Mouse (Mus musculus) T-cell, adult 2 months (primary cell): ENCODE measurements around the gene Tacr2.

Experiments
- DNase-seq: peaks from one replicate; pipeline ENCODE4 v3.0.0; 2022; ENCODE audit warnings: low spot score

Tacr2 gene

DNA sequence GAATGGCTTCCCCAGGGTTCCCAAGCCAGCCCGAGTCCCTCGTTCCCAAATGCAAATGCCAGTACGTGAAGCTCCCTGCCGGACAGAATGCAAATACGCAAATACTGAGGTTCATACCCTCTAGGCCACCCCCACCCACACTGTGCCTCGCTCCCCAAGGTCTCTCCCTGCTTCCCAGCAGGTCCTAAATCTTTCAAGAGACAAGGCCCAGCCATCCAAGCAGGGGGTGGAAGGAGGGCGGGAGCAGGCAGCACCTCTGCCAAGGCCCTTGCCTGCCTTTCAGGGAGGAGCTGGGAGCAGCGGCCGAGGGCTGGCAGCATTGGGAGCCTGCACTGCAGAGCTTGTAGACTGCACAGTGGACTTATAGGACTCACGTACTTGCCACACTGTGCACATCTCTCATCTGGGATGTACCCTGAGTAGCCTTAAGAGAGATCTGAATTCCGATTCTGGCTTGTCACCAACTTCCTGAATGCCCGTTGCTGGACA is at the start of gene Tacr2:
Gene Tacr2 (plus strand): TSS at position 439 of the 489 bp plus-strand sequence.
- DNase-seq, result no peak

DNA sequence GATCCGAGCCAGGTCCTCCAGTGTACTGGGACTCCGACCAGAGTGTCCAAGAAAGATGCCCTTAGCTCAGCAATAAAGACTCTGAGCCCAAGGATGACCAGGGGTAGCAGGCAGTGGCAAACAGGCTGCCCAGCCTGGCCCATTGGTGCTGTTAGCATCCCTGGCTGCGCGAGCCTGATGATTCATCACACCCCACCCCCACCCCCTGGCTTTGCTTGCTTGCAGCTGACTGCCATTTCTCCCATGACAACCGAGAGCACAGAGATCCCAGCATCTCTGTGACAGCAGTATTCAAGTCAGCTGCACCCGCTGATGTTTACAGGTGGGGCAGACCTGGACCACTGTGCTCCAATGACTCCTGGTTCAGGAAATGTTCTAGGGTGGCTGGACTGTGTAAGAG is 49.7 kb upstream of the Tacr2 start:
- no peak for DNase-seq

DNA sequence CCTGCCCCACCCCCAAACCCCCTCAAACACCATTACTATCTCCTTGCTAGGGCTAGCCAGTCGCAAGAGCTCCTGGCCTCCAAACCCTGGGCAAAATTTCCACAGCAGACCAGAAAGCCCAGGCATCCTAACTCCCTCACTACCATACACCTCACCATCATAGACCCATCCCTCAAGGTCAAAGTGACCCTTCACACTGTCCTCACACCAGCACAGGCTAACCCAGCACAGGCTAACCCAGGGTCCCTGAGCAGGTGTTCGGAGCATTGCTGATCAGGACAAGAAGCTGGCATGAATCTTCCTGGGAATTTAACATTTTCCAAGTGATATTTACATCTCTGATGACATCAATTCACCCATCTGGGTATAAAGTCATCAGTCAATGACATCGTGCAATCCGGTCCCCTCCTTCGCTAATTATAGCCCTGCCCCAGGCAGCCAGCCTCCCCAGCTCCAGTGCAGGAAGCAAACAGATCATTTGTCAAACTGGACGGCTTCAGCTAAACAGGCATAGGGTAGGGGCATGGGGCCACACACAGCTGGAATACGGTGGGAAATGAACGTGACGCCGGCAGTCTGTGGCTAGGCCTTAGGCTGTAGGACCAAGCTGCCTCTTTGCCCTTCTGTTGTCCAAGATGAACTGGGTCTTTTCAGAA is 43.9 kb upstream of the Tacr2 start:
- DNase-seq, result no peak

DNA sequence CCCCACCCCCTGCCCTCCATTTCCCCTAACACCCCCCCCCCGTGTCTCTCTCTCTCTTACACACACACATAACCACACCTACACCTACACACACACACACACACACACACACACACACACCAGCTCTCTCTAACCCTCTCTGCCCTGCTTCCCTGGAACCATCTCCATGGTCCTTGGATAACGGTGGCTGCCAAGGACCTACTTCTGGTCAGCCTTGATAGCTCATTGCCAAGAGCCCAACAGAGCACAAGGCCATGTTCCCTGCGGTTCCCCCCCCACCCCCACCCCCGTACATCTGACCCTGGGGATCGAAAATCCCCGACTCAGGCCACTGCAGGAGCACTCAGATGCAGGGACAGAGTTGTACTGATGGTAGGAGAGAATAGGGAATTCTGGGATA is 40.9 kb upstream of the Tacr2 start:
- DNase-seq, result no peak

DNA sequence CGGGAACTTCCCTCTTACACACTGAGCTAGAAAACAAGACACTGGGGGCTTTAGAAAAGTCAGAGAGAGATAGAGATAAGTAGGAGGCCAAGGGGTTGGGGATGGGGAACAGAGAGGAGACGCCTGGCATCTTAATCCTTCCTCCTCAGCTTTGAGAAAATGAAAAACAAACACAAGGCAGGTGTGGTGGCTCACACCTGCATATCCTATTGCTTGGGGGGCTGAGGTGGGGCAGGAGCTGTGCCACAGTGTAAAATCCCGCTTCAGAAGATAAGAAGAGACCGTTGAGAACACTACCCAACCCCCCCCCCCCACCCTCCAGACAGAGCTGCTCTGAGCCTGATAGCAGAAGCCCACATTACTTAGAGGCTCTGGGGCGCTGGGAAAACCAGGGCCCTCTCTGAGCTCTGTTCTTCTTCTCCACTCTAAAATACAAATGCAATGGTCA is 37.0 kb upstream of the Tacr2 start:
- no peak for DNase-seq

DNA sequence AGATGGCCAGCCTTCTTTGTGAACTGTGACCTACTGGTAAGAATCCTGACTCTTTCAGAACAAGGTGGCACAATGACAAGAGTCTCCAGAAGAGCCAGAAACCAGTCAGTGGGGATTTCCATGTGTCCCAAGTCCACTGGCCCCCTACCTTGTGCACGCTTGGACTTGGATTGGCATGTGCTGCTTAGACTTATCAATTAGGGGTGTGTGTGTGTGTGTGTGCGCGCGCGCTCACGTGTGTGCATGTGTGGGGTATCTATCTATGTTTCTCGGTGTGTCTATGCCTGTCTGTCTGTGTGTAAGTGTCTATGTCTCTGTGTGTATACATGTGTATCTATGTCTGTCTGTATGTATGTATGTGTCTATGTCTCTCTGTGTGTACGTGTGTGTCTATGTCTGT is 36.6 kb upstream of the Tacr2 start:
- no peak for DNase-seq

DNA sequence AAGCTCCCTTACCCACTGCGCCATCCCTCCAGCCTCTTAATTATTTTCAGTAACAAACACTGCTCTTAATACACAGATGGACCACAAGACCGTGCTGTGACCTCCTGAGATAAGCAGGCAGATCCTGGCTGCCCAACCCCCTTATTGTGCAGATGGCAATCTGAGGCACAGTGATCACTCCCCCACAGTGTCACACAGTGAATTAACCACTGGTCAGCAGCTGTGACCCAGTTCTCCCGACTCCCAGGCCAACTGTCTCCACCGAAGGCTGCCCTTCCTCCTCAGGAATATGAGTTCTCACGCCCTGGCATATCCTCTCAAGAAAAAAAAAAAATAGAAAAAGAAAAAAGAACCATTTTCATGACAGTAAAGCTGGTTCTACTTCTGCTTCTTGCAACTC is 35.6 kb upstream of the Tacr2 start:
- DNase-seq, result no peak

DNA sequence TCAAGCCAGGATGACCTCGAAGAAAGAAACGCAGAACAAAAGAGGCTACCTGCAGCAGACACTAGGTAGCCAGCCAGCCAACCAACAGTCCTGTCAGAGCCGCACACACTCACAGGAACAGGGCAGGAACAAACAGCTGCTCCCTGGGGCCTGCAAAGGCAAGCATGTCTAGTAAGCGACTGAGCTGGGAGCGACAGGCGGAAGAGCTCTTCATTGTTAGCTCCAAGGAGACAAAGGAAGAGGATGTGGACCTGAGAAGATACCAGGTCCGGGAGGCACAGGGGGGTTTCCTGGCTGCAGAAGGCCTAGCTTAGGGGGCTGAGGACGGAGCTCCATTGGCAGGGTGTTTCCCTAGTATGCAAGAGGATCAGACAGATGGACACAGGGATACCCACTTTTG is 35.0 kb upstream of the Tacr2 start:
- no peak for DNase-seq

DNA sequence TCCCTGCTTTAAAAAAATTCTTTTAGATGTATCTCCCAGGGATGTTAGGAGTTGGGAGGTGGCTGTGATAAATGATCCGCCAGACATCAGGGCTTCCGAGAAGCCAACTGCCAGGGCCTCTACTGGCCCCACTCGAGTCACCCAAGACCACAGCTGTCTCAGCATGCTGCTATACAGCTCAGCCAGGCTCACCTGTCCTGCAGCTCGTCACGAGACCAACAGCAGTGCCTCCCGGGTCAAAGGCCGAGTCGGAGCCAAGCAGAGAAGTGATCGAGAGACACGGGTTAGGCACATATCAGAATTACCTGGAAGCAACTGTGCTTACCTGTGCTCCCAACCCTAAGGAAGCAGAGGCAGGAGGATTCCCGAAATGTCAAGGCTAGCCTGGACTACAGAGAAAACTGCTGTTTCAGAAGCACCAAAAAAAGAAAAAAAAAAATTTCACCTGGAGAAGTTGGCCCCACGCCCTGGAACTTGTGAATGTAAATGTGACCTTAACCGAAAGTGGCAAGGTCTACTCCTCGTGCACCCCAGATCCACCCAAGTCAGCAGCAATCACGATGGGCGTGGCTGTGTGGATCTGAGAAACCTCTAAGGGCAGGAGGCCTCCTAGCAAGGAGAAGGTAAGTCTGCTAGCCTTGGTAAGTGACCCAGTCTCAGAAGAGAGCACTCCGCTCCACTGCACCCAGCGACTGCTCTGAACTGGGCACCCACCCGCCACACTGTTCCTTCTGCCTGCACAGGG is 34.0 kb upstream of the Tacr2 start:
- DNase-seq, result no peak

DNA sequence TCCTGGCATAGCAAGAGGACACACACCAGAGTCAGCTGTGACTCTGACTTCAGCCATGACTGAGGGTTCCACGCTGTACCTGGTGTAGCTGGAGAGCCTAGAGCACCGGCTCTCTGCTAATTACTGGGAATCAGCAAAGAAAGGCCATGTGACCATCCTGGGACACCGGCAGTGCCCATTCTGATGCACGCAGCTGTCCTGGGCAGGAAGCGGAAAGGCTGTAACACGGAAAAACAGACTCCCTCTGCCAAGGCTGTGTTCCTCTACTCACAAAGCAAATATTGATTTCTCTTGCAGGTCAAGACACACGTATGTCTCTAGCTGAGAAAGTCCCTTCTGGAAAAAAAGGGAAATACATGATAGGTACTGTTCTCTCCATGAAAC is 33.5 kb upstream of the Tacr2 start:
- no peak for DNase-seq

DNA sequence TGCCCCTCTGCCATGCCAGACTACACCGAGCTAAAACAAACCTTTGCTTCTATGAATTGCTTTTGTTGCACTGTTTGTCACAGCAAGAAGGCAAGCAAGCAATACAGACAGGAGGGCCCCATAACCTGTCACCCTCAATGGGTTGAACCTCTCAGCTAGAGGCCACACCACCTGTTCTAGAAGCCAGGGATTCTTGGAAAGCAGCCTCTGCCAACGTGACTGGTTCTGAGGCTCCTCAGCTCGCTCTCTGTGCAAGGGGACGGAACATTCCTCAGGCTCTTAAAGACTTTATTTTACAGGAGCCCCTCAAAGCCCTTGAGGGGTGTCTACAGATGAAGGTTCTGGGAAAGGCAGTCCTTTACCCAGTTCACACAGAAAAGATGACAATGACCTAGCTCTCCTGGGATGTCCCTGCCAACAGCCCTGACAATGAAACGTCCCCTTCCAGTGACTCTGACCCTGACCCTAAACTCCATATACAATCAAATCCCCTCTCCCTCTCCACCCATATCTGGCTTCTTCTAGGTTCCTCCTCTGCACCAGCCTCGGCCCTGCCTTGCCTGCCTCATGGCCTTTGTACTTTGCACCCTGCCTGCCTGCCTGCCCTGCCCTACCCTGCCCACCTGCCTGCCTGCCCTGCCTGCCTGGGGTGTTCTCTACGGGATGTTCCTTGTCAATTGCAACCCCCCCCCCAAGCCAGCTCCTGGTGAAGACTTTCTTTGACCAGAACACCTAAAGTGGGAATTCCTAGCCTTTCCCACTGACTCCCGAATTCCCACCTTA is 31.3 kb upstream of the Tacr2 start:
- no peak for DNase-seq

DNA sequence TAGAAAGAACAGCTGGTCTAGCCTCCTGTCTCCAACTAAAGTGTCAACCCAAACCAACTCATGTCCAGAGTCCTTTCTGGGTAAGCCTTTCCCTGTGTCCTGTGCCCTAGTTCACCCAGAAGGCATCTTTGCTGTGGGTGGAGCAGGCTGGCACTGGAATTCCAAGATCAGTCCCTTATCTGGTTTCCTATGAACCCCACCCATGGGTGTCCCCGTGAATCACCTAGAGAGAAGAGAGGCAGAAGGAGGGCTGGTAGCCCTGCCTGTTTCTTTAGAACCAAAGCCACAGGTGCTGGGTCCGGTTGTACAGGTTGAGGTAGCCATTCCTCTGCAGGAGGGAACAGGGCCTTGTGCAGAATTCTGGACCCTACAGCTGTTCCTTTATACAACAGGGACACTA is 30.6 kb upstream of the Tacr2 start:
- no peak for DNase-seq

DNA sequence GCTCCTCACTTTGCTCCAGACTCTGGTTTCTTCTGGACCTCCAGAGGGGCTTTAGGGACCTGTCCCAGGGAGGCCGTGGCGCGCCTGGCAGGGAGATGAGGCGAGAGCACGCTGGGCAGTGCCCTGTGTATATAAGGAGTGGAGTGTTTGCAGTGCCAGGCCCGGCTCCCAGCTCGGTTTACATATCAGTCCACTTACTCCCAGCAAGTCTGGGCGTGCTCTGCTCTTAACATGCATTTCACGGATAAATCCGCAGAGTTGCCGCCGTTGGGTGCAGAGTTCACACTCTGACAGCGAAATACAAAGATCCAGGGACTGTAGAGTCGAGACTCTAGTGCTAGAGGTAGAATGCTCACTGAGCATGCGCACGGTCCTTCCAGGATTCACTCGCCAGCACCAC is 29.5 kb upstream of the Tacr2 start:
- no peak for DNase-seq

DNA sequence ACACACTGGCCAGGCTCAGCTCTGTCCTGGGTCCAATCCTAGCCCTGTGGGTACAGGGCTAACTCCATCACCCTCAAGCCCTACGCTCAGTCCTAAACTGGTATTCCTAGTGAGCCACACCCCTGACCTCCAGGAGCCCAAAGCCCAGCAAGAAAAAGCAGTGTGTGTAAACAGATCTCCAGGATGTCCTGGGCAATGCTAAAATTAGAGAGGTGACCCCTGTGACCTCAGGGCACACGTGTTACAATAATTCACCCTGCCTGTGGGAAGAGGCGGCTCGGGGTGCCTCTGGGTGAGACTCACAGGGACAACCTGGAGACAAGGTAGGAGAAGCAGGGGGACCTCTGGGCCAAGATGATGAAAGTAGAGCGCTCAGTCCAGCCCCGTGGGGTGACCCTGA is 28.0 kb upstream of the Tacr2 start:
- DNase-seq, result no peak

DNA sequence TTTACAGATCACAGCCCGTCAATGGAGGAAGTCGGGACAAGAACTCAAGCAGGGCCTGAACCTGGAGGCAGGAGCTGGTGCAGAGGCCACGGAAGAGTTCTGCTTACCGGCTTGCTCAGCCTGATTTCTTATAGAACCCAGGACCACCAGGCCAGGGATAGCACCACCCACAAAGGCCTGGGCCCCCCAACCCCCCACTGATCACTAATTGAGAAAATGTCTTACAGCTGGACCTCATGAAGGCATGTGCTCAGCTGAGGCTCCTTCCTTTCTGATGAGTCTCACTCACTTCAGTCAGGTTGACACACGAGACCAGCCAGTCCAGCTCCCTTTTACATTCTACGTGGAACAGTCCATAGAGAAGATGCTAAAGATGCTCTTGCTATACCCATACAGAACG is 26.4 kb upstream of the Tacr2 start:
- DNase-seq, result no peak

DNA sequence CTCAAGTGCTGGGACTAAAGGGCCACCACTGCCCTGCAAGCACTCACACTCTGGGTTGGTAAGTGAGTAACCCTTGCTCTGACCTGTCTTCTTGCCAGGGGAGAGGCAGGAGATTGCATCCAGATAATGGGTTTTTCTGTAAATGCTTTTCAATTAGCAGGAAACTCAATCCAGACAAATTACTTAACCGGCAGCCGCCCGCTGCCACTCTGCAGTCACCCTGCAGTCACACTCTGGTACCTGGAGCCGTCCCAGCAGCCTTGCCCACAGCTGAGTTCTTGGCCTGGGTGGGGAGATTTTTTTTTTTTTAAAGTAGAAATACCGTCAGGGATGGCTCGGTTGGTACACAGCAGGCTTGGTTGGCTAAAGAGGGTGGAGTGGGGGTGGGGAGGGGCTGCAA is 24.1 kb upstream of the Tacr2 start:
- no peak for DNase-seq

DNA sequence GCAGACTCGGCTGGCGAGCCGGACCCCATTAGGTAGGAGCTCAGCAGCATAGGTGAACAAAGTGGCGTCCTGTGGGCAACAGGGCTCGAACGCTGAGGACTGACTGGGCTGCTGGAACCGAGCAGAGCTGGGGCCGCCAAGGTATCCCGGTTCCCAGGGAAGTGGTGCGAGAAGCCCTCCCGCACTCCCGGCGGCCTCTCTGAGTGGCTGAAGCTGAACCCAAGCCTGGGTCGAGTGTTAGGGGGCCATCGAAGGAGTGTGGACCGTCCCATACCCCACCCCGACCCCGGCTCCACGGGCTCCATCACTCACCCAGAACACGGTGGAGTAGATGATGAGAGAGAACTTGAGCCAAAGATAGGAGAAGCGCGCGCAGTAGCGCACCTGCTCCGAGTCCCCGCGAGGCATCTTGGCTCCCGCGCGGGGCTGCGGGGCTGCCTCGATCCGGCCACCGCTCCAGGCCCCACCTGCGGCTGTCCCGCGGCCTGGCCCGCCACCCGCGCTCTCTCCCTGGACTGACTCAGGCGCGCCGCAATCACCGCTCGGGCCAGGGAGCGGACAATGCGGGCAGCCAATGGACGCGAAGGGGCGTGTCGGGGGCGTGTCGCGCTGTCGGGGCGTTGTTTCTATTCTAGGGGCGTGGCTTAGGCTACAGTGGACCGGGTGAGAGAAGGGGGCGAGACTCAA is 21.4 kb upstream of the Tacr2 start, which contains the start of gene Tspan15:
Gene Tspan15 (minus strand): TSS at position 544 of the 687 bp plus-strand sequence.
- peak; percentile 13 for DNase-seq

DNA sequence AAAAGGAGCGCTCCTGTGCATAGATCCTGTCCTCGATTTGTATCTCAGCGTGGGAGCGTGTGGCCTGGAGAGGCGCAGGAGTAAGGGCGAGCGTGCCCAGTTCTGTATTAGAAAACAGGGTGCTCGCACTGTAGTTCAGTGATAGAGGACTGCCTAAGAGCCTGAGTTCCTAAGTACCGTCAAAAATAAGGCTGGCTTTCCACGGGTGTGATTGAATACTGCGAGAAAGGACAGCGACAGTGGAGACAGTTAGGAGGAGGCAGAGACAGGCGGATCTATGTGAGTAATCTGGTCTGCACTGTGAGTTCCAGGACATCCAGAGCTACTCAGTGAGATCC is 20.9 kb upstream of the Tacr2 start:
- no peak for DNase-seq

DNA sequence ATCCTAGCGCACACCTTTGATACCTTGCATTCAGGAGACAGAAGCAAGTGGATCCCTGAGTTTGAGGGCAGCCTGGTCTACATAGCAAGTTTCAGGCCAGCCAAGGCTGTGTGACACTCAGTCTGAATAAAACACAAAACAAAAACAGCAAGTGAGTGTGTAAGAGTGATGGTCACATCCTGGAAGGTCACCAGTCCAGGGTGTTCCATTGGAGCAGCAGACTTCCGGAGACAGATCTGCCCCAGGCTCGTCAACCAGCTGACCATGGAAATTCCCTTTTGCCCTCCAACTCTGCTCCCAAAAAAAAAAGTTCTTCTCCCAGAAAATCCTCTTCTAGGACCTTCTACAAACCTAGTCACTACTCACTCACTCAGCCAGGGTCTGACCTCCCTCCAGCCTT is 20.4 kb upstream of the Tacr2 start:
- DNase-seq, result no peak

DNA sequence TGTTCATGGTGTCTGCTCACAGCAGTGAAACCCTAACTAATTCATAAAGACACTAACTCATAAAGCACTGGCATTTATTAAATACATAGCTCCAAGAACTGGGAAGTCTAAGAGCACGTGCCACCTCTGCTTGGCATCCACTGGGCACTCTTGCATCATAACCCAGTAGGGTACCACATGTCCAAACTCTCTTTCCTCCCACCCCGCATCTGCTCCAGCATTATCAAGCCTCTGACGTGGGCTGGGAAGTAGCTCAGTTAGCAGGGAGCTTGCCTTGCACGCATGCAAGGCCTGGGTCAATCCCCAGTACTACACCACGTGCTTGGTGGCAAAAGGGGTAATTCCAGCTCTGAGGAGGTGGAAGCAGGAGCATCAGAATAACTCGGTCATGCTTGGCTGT is 16.1 kb upstream of the Tacr2 start:
- no peak for DNase-seq

DNA sequence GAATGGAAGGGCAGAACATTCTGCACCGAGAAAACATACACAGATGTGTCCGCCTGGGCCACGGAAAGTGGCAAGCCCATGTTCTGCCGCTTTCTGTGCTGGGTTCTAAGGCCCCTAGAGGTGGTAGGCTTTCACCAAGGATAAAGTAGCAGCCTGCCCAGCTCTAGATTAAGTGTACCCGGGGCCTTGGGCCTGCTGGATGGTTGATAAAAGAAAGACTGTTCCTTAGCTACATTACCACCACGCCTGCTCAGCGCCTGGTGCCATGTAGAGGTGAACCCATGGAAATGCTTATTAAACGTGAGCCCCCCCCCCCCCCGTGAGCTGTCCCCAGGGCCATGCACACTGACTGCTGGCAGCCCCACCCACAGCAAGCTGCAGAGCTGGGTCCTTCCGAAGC is 15.0 kb upstream of the Tacr2 start:
- DNase-seq, result no peak

DNA sequence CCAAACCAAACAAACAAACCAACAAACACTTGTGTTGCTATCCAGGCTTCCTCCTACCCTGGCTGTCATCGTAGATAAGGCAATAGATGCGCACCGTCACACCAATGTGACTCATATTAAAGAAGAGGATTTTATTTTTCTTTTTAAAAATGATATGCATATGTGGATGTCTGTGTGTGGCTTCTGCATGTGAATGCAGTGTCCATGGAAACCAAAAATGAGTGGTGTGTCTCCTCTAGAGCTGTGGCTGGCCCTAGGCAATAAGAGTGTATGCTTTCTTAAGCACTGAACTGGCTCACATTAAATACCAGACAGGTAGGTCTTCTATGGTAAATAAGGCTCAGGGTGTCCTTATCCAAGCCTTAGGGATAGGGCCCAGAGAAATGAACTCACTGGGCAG is 13.6 kb upstream of the Tacr2 start:
- no peak for DNase-seq

DNA sequence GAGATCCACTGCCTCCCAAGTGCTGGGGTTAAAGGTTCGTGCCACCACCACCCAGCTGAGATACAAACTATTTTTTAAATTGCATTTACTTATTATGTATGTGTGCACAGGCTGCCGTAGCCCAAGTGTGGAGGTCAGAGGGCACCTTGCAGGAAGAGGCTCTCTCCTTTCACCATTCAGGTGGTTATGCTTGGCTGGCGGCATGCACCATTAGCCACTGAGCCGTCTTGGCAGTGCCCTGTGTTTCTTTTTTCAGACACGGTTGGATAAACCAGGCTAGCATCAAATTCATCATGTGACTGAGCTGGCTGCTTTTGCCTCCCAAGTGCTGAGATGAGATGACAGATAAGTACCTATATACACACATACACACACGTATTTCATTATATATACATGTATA is 13.0 kb upstream of the Tacr2 start:
- no peak for DNase-seq
